Mouse (Mus musculus) left cerebral cortex, adult 18-20 months (tissue): ENCODE results near the gene Cfap126. TPM values are rescaled to one million over a fixed set of nuclear protein-coding genes. Genes with fewer than 3 reads are reported as not detected.

ENCODE experiments used
- DNase-seq, 2 experiments: peaks; one replicate each; pipeline ENCODE4 v3.0.0; 2021 to 2022; ENCODE audit warnings: low spot score in 2 of 2, mixed read lengths in 1 of 2
- total RNA-seq, 2 experiments: library from RNA; stranded (reverse); gene quantifications; 2 replicates each; pipeline ENCODE4 v1.2.3; 2021

Gene Cfap126
- total RNA-seq, 2 experiments from 2014 or later: 0.79 TPM; not detected in 1

GRCm38 (mm10) chr1:171094424-171094823 is 19.3 kb upstream of the Cfap126 start:
- no peak for DNase-seq

DNA sequence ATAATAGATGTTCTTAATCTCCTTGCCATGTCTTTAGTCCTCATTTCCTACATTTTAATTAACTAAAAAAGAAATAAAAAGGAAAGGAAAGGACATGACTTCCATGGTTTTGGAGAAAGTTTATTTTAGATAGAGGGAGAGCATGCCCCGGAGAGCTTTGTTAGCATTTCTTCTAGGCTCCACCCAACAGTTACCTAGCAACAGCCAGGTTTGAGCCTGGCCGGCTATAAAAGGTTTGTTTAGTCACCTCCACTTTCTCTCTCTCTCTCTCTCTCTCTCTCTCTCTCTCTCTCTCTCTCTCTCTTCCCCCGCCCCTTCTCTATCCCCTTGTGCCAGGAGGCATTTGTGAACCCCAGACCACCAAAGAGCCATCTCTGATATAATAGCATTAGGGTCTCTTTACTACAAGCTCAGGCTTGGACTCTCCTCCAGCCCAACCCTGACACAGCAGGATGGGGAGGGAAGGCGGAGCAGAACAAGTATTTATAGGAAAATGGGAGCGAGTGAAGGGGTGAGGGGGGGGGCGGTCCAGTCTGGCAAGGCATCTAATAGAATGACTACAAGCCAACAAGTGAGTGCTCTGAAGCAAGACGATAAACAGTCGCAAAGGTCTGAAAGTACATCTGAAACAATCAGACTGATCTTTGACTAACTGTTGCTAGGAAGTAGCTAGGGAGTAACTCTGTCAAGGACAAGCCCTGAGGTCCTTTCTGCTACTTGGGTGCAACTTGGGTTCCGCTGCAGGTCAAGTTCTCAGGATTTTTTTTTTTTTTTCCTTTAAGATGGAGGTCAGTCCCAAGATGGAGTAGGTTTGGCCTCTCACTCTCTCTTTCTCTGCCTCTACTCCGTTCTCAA is 17.4 kb upstream of the Cfap126 start:
- DNase-seq: no peak

DNA sequence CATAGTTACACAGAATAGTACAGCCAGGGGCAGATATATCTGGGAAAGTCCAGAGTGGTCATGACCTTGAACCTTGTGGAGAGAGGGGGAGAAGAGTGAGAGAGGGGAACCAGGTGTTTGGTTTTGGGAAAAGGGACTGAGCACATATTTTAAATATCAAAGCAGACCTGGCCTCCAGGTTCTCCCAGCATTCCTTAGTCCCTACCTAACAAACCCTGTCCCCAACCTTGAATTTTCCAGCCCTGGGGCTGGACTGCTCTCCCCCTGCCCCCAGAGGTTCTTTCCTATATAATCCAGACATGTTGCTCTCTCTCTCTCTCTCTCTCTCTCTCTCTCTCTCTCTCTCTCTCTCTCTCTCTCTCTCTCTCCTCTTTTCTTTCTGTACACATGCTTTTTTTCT is 16.6 kb upstream of the Cfap126 start:
- no peak for DNase-seq

GRCm38 (mm10) chr1:171097612-171098011 is 16.1 kb upstream of the Cfap126 start:
- DNase-seq: no peak

DNA sequence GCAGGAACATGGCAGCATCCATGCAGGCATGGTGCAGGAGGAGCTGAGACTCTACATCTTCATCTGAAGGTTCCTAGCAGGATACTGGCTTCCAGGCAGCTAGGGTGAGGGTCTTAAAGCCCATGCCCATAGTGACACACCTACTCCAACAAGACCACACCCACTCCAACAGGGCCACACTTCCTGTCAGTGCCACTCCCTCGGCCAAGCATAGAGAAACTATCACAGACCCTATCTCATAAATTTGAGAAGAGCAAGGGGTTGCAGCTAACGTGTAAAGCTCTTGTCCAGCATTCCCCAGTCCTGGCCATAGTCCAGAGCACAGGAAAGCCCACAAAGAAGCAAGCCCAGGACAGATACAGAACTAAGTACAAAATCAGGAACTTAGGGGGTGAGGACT is 12.7 kb upstream of the Cfap126 start:
- DNase-seq: no peak

DNA sequence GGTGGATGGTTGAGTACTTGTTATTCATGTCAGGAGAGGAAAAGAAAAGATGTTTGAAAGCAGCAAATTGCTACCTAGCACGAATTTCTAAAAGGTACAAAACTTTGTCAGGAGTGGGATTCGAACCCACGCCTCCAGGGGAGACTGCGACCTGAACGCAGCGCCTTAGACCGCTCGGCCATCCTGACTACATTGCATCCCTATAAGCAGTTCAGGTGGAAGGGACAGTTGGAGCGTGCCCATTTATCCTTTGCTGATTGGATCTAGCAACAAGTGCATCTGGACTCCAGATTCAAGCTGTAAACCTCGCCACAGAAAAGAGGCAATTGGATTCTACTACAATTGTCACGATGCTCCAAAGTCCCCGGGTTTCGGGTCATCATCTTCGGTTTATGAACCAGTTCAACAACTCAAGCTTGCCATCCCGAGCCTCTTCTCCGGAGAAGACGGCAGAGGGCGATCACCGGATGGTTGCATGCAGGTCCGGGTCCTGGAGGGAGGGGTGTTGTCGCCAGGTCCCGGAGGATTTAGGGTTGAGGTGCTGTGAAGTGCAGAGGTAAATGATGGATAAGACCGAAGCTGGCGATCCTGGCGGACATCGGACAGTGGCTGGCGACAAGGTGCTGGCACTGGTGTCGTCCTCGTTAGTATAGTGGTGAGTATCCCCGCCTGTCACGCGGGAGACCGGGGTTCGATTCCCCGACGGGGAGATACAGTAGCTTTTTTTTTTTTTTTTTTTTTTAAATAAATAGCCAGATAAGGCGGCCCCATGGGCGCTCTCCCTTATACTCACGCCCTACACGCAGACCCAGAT is 11.8 kb upstream of the Cfap126 start:
- peak; percentile 91 to 92 for DNase-seq

- peak; percentile 87 to 90 for DNase-seq
Observed at GRCm38 (mm10) chr1:171102547-171103177, 11.1 kb upstream of the Cfap126 start.

DNA sequence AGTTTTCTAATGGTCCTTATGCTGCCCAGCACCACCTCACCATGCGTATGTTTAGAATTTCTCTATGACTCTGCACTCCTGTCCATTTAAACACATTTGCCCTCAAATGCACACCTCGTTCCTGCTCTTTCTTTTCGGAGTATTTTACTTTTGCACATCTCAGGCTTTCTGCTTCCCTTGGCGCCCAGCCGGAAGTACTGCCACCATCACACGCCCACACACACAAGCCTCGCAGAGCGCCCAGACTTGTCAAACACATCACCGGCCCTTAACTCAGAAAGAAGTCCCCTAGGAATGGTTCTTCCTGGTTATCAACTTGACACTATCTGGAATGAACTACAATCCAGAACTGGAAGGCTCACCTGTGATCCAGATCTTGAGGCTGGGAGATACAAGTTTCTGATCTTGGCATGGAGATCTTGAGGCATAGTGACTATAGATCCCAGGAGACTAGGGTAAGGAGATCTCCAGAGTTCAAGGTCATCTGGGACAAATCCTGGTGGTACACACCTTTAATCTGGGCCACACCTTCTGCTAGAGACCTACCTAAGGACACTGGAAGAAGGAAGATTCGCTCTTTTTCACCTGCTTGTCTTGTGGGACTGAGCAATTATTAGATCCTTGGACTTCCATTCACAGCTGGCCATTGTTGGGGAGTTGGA is 10.4 kb upstream of the Cfap126 start:
- peak in 1 of 2 experiments; percentile 62 for DNase-seq

DNA sequence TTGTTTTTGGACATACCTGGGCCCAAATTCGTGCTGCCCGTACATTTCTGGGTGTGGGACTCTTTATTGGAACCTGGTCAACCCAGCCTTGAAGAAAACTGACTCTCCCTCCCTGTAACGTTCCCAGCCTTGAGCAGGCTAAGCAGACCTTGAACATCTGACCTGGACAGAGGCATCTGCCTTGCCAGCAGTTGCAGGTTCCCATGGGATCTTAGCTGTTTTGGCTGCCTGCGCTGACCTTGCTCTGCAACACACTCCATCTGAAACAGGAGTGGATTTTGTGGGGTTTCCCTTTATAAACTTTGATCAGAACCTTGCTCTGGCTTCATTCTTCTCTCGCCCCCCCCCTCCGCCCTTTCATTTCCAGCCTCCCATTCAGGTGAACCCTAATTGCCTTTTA is 8.5 kb upstream of the Cfap126 start:
- DNase-seq: no peak

- DNase-seq: no peak
Observed at GRCm38 (mm10) chr1:171109620-171110019, 4.1 kb upstream of the Cfap126 start.

GRCm38 (mm10) chr1:171110659-171111019 is 3.1 kb upstream of the Cfap126 start:
- no peak for DNase-seq

DNA sequence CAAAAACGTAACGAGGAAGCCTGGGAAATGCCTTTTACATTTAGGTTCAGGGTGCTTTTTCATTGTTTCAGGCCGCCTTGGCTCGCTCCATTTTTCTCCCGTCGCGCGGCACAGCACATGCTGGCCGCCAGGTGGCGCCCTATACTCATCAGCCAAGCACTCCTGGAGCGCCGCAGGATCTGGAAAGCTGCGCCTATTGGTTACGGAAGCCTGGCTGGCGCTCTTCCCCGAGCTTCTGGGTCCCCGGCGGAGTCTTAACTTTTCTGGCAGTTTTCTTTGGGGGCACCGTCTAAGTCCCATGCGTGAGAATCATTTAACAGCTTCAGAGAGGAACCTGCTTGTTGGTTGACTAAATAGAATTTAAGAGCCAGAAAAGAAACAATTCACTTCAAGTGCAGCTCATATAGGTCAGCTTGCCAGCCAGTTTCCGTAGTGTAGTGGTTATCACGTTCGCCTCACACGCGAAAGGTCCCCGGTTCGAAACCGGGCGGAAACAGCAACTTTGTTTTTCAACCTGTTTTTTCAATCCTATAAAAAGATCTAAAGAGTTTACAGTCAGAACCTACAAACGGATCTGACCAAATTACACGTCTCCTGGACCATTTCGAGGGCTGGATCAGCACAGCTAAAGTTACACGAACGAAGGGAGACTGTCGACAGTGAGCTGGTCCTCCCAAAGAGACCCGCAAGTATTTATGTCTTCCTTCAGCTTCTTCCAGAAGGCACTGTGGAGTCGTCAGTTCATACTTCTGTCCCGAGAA is 2.5 kb upstream of the Cfap126 start:
- DNase-seq: peak; percentile 91 to 97

- peak; percentile 16 to 44 for DNase-seq
Observed at GRCm38 (mm10) chr1:171111781-171112575, 1.7 kb upstream of the Cfap126 start.

GRCm38 (mm10) chr1:171112986-171113385 is 732 bp upstream of the Cfap126 start:
- DNase-seq: no peak

DNA sequence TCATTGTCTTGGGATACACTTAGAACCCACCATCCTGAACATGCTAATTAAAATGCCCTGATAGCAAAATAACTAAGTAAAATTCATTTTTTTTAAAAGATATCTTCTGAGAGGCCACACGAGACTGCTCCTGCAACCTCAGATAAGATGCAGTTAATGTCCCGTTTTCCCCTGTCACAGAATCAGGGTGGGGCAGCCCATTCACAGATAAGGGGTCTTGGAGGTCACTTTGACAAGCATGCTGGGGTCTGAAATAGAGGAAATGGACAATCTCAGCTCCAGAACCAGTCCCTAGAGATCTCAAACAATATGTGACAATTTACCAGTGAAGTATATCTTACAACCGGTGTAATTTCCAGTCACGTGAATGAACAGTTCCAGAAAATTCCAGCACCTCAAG is 2.6 kb downstream of the Cfap126 start:
- DNase-seq: no peak

- peak; percentile 54 to 56 for DNase-seq
Observed at GRCm38 (mm10) chr1:171118269-171118684, 4.6 kb downstream of the Cfap126 start.

DNA sequence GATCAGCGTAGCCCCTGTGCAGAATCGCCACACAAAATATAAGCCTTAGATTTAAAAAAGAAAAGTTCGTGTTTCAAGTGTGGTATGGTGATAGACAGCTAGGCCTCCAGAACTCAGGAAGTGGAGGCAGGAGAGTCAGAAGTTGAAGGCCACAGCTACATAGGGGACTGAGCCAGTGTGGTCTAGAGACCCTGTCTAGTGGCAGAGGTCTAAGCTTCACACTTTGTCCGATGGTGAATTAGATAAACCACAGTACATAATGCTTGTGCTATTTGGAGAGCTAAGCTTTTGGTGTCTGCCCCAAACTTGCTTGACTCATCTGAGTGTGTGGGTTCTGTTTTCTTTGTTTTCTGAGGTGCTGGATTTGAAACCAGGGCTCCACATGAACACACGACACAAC is 5.3 kb downstream of the Cfap126 start:
- no peak for DNase-seq

DNA sequence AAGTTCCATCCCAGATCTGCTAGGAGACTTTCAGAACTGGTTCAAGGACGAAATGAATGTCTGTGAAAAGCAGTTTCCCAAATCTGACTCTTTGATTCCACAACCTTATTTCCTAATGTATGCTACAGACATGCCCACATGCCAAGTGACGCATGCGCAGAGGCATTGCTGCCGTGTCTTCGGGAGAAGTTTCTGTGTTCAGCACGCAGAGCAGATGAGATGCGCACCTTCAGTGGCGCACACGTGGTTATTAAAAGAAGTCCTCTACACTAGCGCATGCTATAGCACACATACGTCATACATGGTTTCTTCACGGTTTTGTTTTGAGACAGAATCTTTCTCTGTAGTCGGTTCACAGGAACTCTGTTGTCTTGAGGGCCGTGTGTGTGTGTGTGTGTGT is 5.7 kb downstream of the Cfap126 start:
- DNase-seq: peak in 1 of 2 experiments; percentile 9

DNA sequence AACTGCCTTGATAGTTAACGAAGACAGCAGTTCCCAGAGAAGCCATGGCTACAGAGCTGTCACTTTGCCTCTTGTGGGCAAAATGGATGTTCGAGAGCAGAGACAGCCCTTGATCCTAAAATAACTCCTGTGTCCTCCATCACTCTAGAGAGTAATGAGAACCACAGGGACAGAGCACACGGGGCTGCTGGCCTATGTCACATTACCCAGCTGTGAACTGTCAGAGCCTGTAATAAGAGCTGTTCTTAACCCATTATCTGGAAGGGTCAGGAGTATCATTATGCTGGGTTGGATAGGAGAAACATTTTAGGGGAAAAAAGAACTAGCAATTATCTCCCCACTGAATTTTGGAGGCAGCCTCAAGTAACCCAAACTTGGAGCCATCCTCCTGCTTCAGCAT is 7.2 kb downstream of the Cfap126 start:
- no peak for DNase-seq

DNA sequence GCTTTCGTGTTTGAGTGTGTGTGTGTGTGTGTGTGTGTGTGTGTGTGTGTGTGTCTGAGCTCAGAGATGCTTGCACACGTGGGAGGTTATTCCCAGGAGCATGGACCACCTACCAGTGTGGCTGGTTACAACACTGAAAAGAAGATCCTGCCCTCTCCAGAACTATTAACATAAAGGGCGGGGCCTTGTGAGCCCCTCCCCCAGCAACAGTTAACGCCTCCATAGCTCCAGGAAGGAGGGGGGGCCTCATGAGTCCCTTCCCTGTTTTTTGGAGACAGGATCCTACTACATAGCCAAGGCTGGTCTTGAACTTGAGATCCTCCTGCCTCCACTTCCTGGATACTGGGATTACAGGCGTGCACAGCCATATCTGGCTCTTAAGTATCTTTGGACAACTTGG is 8.1 kb downstream of the Cfap126 start:
- no peak for DNase-seq
